Mouse (Mus musculus) embryo, embryonic 11 days (tissue): ENCODE measurements at regions not wholly inside any gene's neighbourhood (a gene's known extent, or its start where the extent isn't known, plus 50 kb on each side); places are given as distances from the start of the nearest gene placed in this dataset.

Experiments
- DNase-seq: peaks from one replicate; pipeline ENCODE4 v3.0.0-alpha.2; 2015

DNA sequence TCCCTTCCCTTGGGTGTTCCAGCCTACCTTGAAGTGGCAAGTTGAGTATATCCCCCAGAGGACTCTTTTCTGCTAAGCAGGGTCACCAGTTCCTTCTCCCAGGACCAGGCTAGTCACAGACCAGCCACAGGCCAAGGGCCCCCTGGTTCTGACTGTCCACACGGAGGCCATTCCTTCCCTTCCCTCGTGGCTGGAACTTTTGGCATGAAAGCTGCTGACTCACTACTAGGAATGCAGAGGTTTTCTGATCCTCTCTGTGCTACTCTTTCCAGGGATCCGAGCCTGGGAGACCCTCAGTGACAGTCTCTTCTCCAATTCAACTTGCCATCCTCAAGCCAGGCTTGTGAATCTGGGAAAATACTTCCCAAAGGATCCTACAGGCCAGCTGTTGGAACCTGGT, 59.1 kb upstream of the Ptprt start:
- DNase-seq, result no peak

- DNase-seq, result no peak
These were observed 57.5 kb upstream of the Ptprt start for GRCm38 (mm10) chr2:162718466-162718865.

GRCm38 (mm10) chr2:162714976-162715375, 54.0 kb upstream of the Ptprt start:
- DNase-seq, result no peak

GRCm38 (mm10) chr2:162712972-162713371, 52.0 kb upstream of the Ptprt start:
- DNase-seq, result peak; percentile 21

GRCm38 (mm10) chr2:162712394-162712793, 51.4 kb upstream of the Ptprt start:
- no peak for DNase-seq
